Mouse (Mus musculus) limb, embryonic 10.5 days (tissue): ENCODE data around the gene Mcoln2. TPM values are rescaled to one million over a fixed set of nuclear protein-coding genes. Genes with fewer than 3 reads are reported as not detected.

Experiments
- DNase-seq: peaks from one replicate; pipeline ENCODE4 v3.0.0-alpha.2; 2017; ENCODE audit warnings: low spot score
- H3K27ac ChIP-seq: fragments of 300-500 bp; sonication (generic); 2 replicates; pipeline ENCODE4 v1.5.1; 2016; ENCODE audit warnings: mild to moderate bottlenecking
- H3K27me3 ChIP-seq: fragments of 300-500 bp; sonication (generic); 2 replicates; pipeline ENCODE4 v1.6.1; 2016; ENCODE audit warnings: low read depth, mild to moderate bottlenecking; ENCODE audit not compliant: poor library complexity, severe bottlenecking
- H3K36me3 ChIP-seq: fragments of 300-500 bp; sonication (generic); 2 replicates; pipeline ENCODE4 v1.6.1; 2016; ENCODE audit warnings: mild to moderate bottlenecking, moderate library complexity
- H3K4me1 ChIP-seq: fragments of 300-500 bp; sonication (generic); 2 replicates; pipeline ENCODE4 v1.6.1; 2016
- H3K4me3 ChIP-seq: fragments of 300-500 bp; sonication (generic); 2 replicates; pipeline ENCODE4 v1.5.1; 2016; ENCODE audit warnings: mild to moderate bottlenecking, moderate library complexity
- H3K9me3 ChIP-seq: fragments of 300-500 bp; sonication (generic); replicated peaks from 2 replicates; pipeline ENCODE4 v1.6.1; 2016; ENCODE audit warnings: mild to moderate bottlenecking
- WGBS: fragments of 180-500 bp; shearing (Covaris S2); methylation state at CpG from one replicate; pipeline ENCODE4 v1.1.7; 2016; 5-methylcytosine and 5-hydroxymethylcytosine counted together
- polyA plus RNA-seq: library from polyadenylated mRNA; unstranded; fragments of >200 nt; fragmentation: Nextera tagmentation; extraction: Ambion mirVana; gene quantifications from 2 replicates; pipeline ENCODE4 v1.2.1, GENCODE M21; 2016

Mcoln2 gene
- polyA plus RNA-seq = 0.45 and 0.46 TPM in 2 replicates

GRCm38 (mm10) chr3:146149156-146150057, at the start of gene Mcoln2:
Mcoln2 (plus strand) TSS chr3:146149833.
- H3K27ac ChIP-seq = peak within 1 kb of the TSS; percentile 73

GRCm38 (mm10) chr3:146099925-146100324, 49.7 kb upstream of the Mcoln2 start:
- Histone ChIP-seq H3K27ac (no peak overlapping the region), H3K4me1 (no peaks in the 10 kb centered on the region), H3K36me3 (no peaks in the 10 kb centered on the region), H3K9me3 (no peaks in the 10 kb centered on the region), H3K27me3 (no peaks in the 10 kb centered on the region), H3K4me3 (no peak overlapping the region)
- DNase-seq = no peak

More at GRCm38 (mm10) chr3:146149156-146150057, at the start of gene Mcoln2:
- peaks cover 39% of the 10 kb centered on the region for H3K27me3 ChIP-seq
- H3K9me3 ChIP-seq = no peaks in the 10 kb centered on the region
- H3K36me3 ChIP-seq = no peaks in the 10 kb centered on the region
- peak within 1 kb of the TSS; percentile 59 for H3K4me3 ChIP-seq
- H3K4me1 ChIP-seq = peaks cover 33% of the 10 kb centered on the region
- DNase-seq = no peak
- WGBS = 14% methylated on average over 34 of the region's 34 CpGs

GRCm38 (mm10) chr3:146102049-146102448, 47.6 kb upstream of the Mcoln2 start:
- 61% methylated on average over 6 of the region's 6 CpGs for whole genome bisulfite sequencing
- Histone ChIP-seq H3K36me3 (no peaks in the 10 kb centered on the region), H3K27me3 (peaks cover 7% of the 10 kb centered on the region; the same call in 1 of the 2 replicates), H3K4me3 (no peak overlapping the region), H3K9me3 (no peaks in the 10 kb centered on the region), H3K27ac (no peak overlapping the region), H3K4me1 (peaks cover under 1% of the 10 kb centered on the region; the same call in 1 of the 2 replicates)
- no peak for DNase-seq

GRCm38 (mm10) chr3:146107116-146107849, 42.4 kb upstream of the Mcoln2 start:
- Histone ChIP-seq H3K27me3 (peaks cover 7% of the 10 kb centered on the region; the same call in 1 of the 2 replicates), H3K9me3 (no peaks in the 10 kb centered on the region), H3K36me3 (no peaks in the 10 kb centered on the region), H3K4me3 (peak overlapping the region; percentile 54), H3K4me1 (peaks cover 5% of the 10 kb centered on the region; the same call in 1 of the 2 replicates), H3K27ac (no peak overlapping the region)
- DNase-seq = peak; percentile 36
- WGBS = 6% methylated on average over 18 of the region's 18 CpGs

GRCm38 (mm10) chr3:146107921-146108571, 41.6 kb upstream of the Mcoln2 start, which contains the start of gene Wdr63:
Wdr63 (minus strand) TSS chr3:146108130.
- Histone ChIP-seq H3K4me1 (peaks cover 5% of the 10 kb centered on the region; the same call in 1 of the 2 replicates), H3K27me3 (peaks cover 7% of the 10 kb centered on the region; the same call in 1 of the 2 replicates), H3K9me3 (no peaks in the 10 kb centered on the region), H3K27ac (no peak within 1 kb of the TSS), H3K36me3 (no peaks in the 10 kb centered on the region), H3K4me3 (peak within 1 kb of the TSS; percentile 54)
- WGBS = 14% methylated on average over 18 of the region's 18 CpGs
- peak; percentile 54 for DNase-seq

- H3K4me1 ChIP-seq = peaks cover 5% of the 10 kb centered on the region; the same call in 1 of the 2 replicates
- peaks cover 7% of the 10 kb centered on the region; the same call in 1 of the 2 replicates for H3K27me3 ChIP-seq
- WGBS = 71% methylated on average over 2 of the region's 2 CpGs
- DNase-seq = no peak
- H3K4me3 ChIP-seq = no peak overlapping the region
- no peak overlapping the region for H3K27ac ChIP-seq
- no peaks in the 10 kb centered on the region for H3K9me3 ChIP-seq
- H3K36me3 ChIP-seq = no peaks in the 10 kb centered on the region
Observed at GRCm38 (mm10) chr3:146108945-146109344, 40.7 kb upstream of the Mcoln2 start.

- 84% methylated on average over 2 of the region's 2 CpGs for WGBS
- H3K4me3 ChIP-seq = no peak overlapping the region
Observed at GRCm38 (mm10) chr3:146110358-146110757, 39.3 kb upstream of the Mcoln2 start.

GRCm38 (mm10) chr3:146110916-146111315, 38.7 kb upstream of the Mcoln2 start:
- no peaks in the 10 kb centered on the region for H3K9me3 ChIP-seq
- H3K27me3 ChIP-seq = peaks cover 8% of the 10 kb centered on the region; the same call in 1 of the 2 replicates
- 75% methylated on average over 6 of the region's 6 CpGs for WGBS
- H3K27ac ChIP-seq = no peak overlapping the region
- no peaks in the 10 kb centered on the region for H3K36me3 ChIP-seq
- no peak for DNase-seq
- H3K4me3 ChIP-seq = no peak overlapping the region
- H3K4me1 ChIP-seq = peaks cover 5% of the 10 kb centered on the region; the same call in 1 of the 2 replicates

More at GRCm38 (mm10) chr3:146110358-146110757, 39.3 kb upstream of the Mcoln2 start:
- DNase-seq = no peak
- no peaks in the 10 kb centered on the region for H3K36me3 ChIP-seq
- H3K4me1 ChIP-seq = peaks cover 5% of the 10 kb centered on the region; the same call in 1 of the 2 replicates
- no peak overlapping the region for H3K27ac ChIP-seq
- H3K9me3 ChIP-seq = no peaks in the 10 kb centered on the region
- peaks cover 7% of the 10 kb centered on the region; the same call in 1 of the 2 replicates for H3K27me3 ChIP-seq

- peak; percentile 44 for DNase-seq
- WGBS = 11% methylated on average over 35 of the region's 35 CpGs
- H3K4me1 ChIP-seq = peaks cover 24% of the 10 kb centered on the region
- no peaks in the 10 kb centered on the region for H3K9me3 ChIP-seq
- peak within 1 kb of the TSS; percentile 47 for H3K4me3 ChIP-seq
- peak within 1 kb of the TSS; percentile 58; the same call in 1 of the 2 replicates for H3K27ac ChIP-seq
- H3K36me3 ChIP-seq = no peaks in the 10 kb centered on the region
- peaks cover 39% of the 10 kb centered on the region for H3K27me3 ChIP-seq
Observed at GRCm38 (mm10) chr3:146117258-146117996, 32.2 kb upstream of the Mcoln2 start, which contains the start of gene Mcoln3. Mcoln3 (plus strand) TSS chr3:146117450.

GRCm38 (mm10) chr3:146117997-146118457, 31.6 kb upstream of the Mcoln2 start:
- H3K4me3 ChIP-seq = no peak overlapping the region
- H3K27me3 ChIP-seq = peaks cover 39% of the 10 kb centered on the region
- DNase-seq = no peak
- H3K36me3 ChIP-seq = no peaks in the 10 kb centered on the region
- H3K4me1 ChIP-seq = peaks cover 30% of the 10 kb centered on the region
- no peaks in the 10 kb centered on the region for H3K9me3 ChIP-seq
- WGBS = 62% methylated on average over 9 of the region's 9 CpGs
- H3K27ac ChIP-seq = no peak overlapping the region

- Histone ChIP-seq H3K27me3 (peaks cover 32% of the 10 kb centered on the region), H3K4me1 (peaks cover 37% of the 10 kb centered on the region), H3K9me3 (no peaks in the 10 kb centered on the region), H3K36me3 (no peaks in the 10 kb centered on the region), H3K27ac (peak overlapping the region; percentile 86), H3K4me3 (peak overlapping the region; percentile 43)
- 7% methylated on average over 25 of the region's 25 CpGs for WGBS
- peak; percentile 66 for DNase-seq
Observed at GRCm38 (mm10) chr3:146121310-146122124, 28.1 kb upstream of the Mcoln2 start.
